19 mouse cellular contexts compared by ENCODE assay signal in genomic region chr7:78942544-78942943, GRCm38 (mm10).
"Had no signal": no experiment of that assay in that cellular context is flagged by ENCODE, and none has a peak within 500 bp of the region (broad histone marks: within the 10 kb centered on the region; RNA-seq: fewer than 3 reads in every experiment).

No protein-coding gene starts in this region.

- DNase-seq: kidney, adult 11 months; kidney, adult 8-10 months; kidney, postnatal 14 days; kidney, postnatal 4 days; left cerebral cortex, postnatal 4 days; lung, embryonic 14.5 days; lung, postnatal 36 days; retina, postnatal 1 day; right cerebral cortex, postnatal 25 days; spleen, adult 18-20 months; thymus, postnatal 25 days had no signal

- H3K9me3 ChIP-seq: intestine, embryonic 15.5 days; kidney, embryonic 15.5 days; limb, embryonic 13.5 days; midbrain, embryonic 12.5 days; midbrain, embryonic 15.5 days; neural tube, embryonic 12.5 days; stomach, embryonic 15.5 days had no signal

- H3K27ac ChIP-seq: intestine, embryonic 15.5 days; kidney, embryonic 15.5 days; limb, embryonic 13.5 days; midbrain, embryonic 12.5 days; midbrain, embryonic 15.5 days; neural tube, embryonic 12.5 days; stomach, embryonic 15.5 days had no signal

- H3K4me3 ChIP-seq: intestine, embryonic 15.5 days; kidney, embryonic 15.5 days; limb, embryonic 13.5 days; midbrain, embryonic 12.5 days; midbrain, embryonic 15.5 days; neural tube, embryonic 12.5 days; stomach, embryonic 15.5 days had no signal

- H3K27me3 ChIP-seq: intestine, embryonic 15.5 days; kidney, embryonic 15.5 days; limb, embryonic 13.5 days; midbrain, embryonic 12.5 days; midbrain, embryonic 15.5 days; neural tube, embryonic 12.5 days; stomach, embryonic 15.5 days had no signal

- H3K4me2 ChIP-seq: intestine, embryonic 15.5 days; kidney, embryonic 15.5 days; limb, embryonic 13.5 days; lung, embryonic 14.5 days; midbrain, embryonic 12.5 days; midbrain, embryonic 15.5 days; neural tube, embryonic 12.5 days; stomach, embryonic 15.5 days had no signal

- ATAC-seq: intestine, embryonic 15.5 days; lung, postnatal 0 days; midbrain, embryonic 15.5 days had no signal

- H3K4me1 ChIP-seq: intestine, embryonic 15.5 days; kidney, embryonic 15.5 days; midbrain, embryonic 12.5 days; midbrain, embryonic 15.5 days; neural tube, embryonic 12.5 days; stomach, embryonic 15.5 days had no signal

- H3K9ac ChIP-seq: intestine, embryonic 15.5 days; kidney, embryonic 15.5 days; limb, embryonic 13.5 days; lung, embryonic 14.5 days; midbrain, embryonic 12.5 days; midbrain, embryonic 15.5 days; neural tube, embryonic 12.5 days; stomach, embryonic 15.5 days had no signal

- H3K36me3 ChIP-seq: intestine, embryonic 15.5 days; kidney, embryonic 15.5 days; limb, embryonic 13.5 days; midbrain, embryonic 12.5 days; midbrain, embryonic 15.5 days; neural tube, embryonic 12.5 days; stomach, embryonic 15.5 days had no signal
